Mouse (Mus musculus) bone marrow macrophage, adult 2 months (primary cell): ENCODE measurements around the gene Wipf2. TPM values are rescaled to one million over a fixed set of nuclear protein-coding genes. Genes with fewer than 3 reads are reported as not detected.

Experiments
- H3K27ac ChIP-seq: 2 replicates; pipeline ENCODE4 v1.5.1; 2012; ENCODE audit warnings: low read depth, low read length; ENCODE audit not compliant: insufficient read depth
- H3K4me1 ChIP-seq: 2 replicates; pipeline ENCODE4 v1.6.1; 2012; ENCODE audit warnings: low read length; ENCODE audit not compliant: control insufficient read depth, insufficient read depth
- H3K4me3 ChIP-seq: 2 replicates; pipeline ENCODE4 v1.5.1; 2012; ENCODE audit warnings: mild to moderate bottlenecking, low read length, moderate library complexity; ENCODE audit not compliant: insufficient read depth
- CTCF ChIP-seq: IDR thresholded peaks from 2 replicates; pipeline ENCODE4 v1.5.1; 2012; ENCODE audit warnings: low read depth, mild to moderate bottlenecking, low read length, moderate library complexity
- POLR2A ChIP-seq: IDR thresholded peaks from 2 replicates; pipeline ENCODE4 v1.6.1; 2012; ENCODE audit warnings: mild to moderate bottlenecking, low read depth, low read length, borderline replicate concordance
- polyA plus RNA-seq: library from polyadenylated mRNA; stranded (reverse); fragments of >200 nt; gene quantifications from 2 replicates; pipeline ENCODE4 v1.2.4, GENCODE M21; 2012; ENCODE audit not compliant: missing spikeins, insufficient read depth, insufficient read length

The Wipf2 gene
- polyA plus RNA-seq, 1 experiment: 20.5 TPM

DNA sequence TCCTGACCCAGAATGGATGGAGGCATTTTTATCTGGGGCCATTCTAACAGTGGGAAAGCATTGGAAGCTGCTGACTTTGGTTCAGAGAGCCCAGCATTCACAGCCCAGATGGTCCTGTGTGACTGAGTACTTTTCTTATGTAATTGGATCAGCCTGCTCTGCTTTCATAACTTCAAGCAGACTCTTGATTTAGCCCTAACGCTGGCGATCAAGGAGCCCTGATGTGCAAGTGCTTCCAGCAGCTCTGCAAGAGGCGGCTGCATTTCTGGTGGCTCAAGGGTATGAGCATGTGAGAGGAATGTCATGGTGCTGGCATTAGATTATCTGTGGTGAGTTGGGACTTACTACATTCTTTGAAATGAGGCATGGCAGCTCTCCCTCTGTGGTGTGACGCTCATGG, 8.6 kb downstream of the Wipf2 start:
- Histone ChIP-seq H3K4me1 (peaks cover 23% of the 10 kb centered on the region), H3K4me3 (no peak overlapping the region), H3K27ac (no peak overlapping the region)
- TF ChIP-seq CTCF: no peak
- no peak for TF ChIP-seq POLR2A

DNA sequence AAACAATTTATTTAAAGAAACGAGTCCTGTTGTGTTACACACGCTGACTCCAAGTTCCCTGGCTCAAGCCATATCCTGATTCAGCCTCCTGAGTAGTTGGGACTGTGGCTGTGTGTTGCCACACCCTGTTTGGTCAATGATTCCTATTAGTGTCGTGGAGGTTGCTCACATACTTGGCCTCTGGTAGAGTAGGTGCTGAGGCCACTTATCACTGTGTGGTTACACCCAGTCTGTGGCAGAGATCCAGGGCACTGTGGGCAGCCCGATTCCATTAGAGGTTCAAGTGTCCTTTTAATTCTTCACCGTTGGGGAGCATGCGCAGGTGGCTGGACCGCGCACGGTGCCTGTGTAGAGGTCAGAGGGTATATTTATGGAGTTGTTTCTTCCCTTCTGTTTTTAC, 10.5 kb downstream of the Wipf2 start:
- Histone ChIP-seq H3K27ac (no peak overlapping the region), H3K4me1 (peaks cover 23% of the 10 kb centered on the region), H3K4me3 (no peak overlapping the region)
- TF ChIP-seq CTCF (no peak), POLR2A (no peak)

DNA sequence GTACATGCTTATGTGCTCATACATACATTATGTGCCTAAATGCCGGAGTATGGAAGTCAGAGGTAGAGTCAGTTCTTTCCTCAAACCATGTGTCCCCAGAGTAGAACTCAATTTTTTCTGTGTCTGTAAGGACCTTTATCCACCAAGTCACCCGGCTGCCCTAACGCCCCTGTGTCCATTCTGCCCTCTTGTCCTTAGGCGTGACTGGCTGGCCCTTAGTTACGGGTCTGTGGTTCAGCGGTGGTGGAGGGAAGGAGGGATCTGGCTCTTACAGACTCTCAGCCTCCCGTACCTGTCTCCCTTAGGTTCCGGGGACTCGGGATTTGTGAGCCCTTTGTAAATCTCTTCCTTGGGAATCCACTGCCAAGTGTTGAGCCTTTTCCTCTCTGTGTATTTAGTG, 13.6 kb downstream of the Wipf2 start:
- TF ChIP-seq POLR2A (no peak), CTCF (no peak)
- Histone ChIP-seq H3K4me3 (no peak overlapping the region), H3K27ac (no peak overlapping the region), H3K4me1 (no peaks in the 10 kb centered on the region)

DNA sequence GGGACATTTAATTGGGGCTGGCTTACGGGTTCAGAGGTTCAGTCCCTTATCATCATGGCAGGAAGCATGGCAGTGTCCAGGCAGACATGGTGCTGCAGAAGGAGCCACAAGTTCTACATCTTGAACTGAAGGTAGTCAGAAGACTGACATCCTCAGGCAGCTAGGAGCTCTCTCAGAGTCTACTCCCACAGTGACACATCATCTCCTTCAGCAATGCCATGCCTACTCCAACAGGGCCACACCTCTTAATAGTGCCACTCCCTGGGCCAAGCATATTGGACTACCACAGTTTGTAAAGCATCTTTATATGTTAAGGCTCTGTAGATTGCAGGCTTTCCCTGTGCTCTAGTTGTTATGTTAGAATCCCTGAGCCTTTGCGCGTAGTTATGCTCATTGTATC, 24.3 kb downstream of the Wipf2 start:
- TF ChIP-seq POLR2A (no peak), CTCF (no peak)
- Histone ChIP-seq H3K4me1 (peaks cover 3% of the 10 kb centered on the region; the same call in 1 of the 2 replicates), H3K4me3 (no peak overlapping the region), H3K27ac (no peak overlapping the region)

DNA sequence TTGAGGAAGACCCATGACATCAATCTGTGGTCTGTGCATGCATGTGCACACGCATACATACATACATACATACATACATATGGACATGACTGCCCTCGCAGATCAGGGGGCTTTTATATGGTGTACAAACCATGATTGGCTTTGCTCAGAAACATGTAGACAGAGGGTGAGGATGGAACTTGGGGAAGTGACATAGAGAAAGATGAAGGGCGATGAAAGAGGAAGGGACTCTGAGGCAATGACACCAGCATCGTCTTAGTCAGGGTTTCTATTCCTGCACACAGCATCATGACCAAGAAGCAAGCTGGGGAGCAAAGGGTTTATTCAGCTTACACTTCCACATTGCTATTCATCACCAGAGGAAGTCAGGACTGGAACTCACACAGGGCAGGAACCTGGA, 25.6 kb downstream of the Wipf2 start:
- no peak for TF ChIP-seq CTCF
- TF ChIP-seq POLR2A: no peak
- H3K4me1 ChIP-seq: peaks cover 3% of the 10 kb centered on the region; the same call in 1 of the 2 replicates
- H3K27ac ChIP-seq: no peak overlapping the region
- no peak overlapping the region for H3K4me3 ChIP-seq

DNA sequence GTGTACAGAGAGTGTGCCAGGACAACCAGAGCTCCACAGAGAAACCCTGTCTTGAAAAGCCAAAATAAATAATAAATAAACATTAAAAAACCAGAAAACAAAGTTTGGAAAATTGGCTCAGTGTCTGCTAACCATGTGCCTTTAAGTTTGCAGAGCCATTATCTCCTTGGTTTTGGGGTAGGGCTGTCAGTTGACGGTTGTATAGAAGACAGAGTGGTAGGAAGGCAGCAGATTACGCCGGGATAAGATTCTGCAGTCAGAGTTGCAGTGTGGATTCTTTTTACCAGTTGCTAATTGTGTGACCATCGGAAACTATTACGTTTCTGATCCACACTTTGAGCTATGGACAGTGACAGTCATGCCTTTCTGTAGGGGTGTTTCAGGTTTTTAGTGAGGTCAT, 26.5 kb downstream of the Wipf2 start:
- H3K4me1 ChIP-seq: peaks cover 5% of the 10 kb centered on the region
- H3K4me3 ChIP-seq: no peak overlapping the region
- TF ChIP-seq CTCF (no peak), POLR2A (no peak)
- no peak overlapping the region for H3K27ac ChIP-seq

DNA sequence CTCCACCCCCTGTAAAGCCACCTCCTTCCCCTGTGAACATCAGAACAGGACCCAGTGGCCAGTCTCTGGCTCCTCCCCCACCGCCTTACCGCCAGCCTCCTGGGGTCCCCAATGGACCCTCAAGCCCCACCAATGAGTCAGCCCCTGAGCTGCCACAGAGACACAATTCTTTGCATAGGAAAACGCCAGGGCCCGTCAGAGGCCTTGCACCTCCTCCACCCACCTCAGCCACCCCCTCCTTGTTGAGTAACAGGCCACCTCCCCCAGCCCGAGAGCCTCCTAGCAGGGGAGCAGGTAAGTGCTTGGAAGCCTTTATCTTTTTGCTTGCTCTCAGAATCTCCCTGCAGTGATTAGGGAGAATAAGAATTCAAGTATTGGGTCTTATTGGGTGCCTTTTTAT, 29.0 kb downstream of the Wipf2 start:
- no peak for TF ChIP-seq POLR2A
- TF ChIP-seq CTCF: no peak
- Histone ChIP-seq H3K4me3 (no peak overlapping the region), H3K27ac (no peak overlapping the region), H3K4me1 (peaks cover 6% of the 10 kb centered on the region)

DNA sequence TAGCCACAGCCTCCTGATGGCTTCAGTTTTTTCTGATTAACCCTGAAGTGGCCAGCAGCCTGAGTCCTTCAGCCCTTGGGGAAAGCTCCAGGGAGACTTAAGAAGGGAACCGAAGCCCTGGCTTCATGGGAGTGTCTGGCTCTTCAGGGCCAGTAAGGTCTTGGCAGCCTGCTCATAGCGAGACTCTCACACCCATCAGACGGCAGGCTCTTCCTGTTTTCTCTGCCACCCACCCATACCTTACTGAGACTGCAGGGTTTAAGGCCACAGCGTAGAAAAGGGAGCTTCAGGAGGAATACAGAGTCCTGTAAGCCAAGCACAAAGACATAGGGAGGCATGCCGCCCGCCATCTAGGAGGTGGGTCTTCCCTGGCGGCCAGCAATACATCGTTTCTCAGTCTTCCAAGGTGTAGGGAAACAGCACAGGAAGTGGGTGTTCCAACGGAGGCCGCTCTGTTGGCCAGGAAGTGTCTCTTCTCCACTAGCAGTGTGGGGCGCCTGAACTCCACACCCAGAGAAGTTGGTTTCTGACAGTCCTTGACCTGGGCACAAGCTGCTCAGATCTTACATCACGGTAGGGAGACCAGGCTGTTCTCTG, 37.2 kb downstream of the Wipf2 start:
- H3K27ac ChIP-seq: no peak overlapping the region
- TF ChIP-seq POLR2A (no peak), CTCF (no peak)
- H3K4me3 ChIP-seq: no peak overlapping the region
- no peaks in the 10 kb centered on the region for H3K4me1 ChIP-seq

DNA sequence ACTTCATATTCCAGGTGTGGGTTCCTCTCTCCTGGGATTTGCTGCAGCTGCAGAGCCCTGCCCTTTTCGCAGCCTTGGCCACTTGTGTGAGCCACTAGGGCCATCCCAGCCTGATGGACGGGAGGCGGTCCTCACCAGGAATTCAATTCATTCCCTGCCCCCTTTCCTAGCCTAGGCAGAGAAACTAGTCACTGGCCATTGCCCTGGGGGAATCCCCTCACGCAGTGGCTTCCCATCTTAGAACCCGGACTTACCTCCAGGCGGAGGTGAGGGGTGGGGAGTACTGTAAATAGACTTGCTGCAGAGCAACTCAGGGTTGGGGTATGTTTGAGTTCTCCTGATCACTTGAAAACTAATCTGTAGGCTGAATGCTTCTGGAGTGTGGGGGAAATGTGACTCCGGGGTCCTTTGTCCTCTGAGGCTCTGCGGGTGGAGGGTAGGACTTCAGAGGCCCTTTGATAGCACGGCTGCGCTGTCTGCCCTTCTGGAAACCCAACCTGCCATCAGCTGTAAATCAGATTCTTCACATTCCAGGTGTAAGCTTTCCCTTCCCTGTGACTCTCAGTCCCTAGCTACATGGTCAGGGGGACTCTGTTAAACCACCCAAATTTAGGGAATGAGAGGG, 39.3 kb downstream of the Wipf2 start:
- no peak overlapping the region for H3K27ac ChIP-seq
- TF ChIP-seq CTCF (no peak), POLR2A (no peak)
- no peak overlapping the region for H3K4me3 ChIP-seq
- no peaks in the 10 kb centered on the region for H3K4me1 ChIP-seq

DNA sequence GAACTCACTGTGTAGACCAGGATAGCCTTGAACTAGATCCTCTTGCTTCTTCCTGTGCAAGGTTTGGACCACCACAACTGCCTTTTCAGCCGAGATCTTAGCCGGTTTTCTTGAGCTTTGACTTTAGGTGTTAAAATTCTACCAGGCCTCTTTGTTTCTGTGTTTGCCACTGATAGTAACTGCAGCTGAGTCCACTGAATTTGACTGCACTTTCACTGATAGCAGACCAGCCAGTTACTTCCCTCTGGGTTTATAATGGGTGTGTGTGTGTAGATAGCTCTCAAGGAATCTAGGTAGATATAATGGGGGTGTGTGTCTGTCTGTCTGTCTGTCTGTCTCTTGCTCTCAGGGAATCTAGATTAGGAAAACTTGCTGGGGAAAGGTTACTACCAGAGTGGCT, 41.1 kb downstream of the Wipf2 start:
- TF ChIP-seq POLR2A (no peak), CTCF (no peak)
- Histone ChIP-seq H3K4me3 (no peak overlapping the region), H3K27ac (no peak overlapping the region), H3K4me1 (peaks cover 8% of the 10 kb centered on the region)

DNA sequence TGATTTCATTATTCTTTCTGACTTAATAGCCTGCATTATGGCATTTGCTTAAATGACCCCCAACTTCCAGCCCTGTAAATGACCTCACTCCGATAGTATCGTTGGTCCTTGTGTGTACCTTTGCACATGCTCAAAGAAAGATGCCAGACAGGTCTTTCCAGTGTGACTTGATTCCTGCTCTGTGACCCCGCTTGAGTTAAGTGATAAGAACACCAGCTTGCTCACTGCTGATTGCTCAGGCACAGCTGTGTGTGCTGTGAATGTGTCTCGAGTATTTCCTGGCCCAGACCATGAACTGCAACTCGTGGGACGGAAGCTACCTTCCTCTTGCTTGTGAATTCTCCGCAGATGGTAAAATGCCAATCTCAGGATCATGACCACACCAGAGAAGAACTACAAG, 41.6 kb downstream of the Wipf2 start:
- Histone ChIP-seq H3K4me1 (peaks cover 8% of the 10 kb centered on the region), H3K27ac (no peak overlapping the region), H3K4me3 (no peak overlapping the region)
- TF ChIP-seq POLR2A (no peak), CTCF (no peak)
